Mouse (Mus musculus): ENCODE data around the gene Cog8. TPM values are rescaled to one million over a fixed set of nuclear protein-coding genes. Genes with fewer than 3 reads are reported as not detected.

Gene Cog8
- 46.1 and 51.6 TPM in 2 replicates for polyA plus RNA-seq (2016; fragmentation: Nextera tagmentation; extraction: Ambion mirVana)

- Histone ChIP-seq H3K27ac (peak within 1 kb of the TSS; percentile 43), H3K9ac (peak within 1 kb of the TSS; percentile 82), H3K9me3 (no peaks in the 10 kb centered on the region), H3K4me3 (peak within 1 kb of the TSS; percentile 95), H3K27me3 (no peaks in the 10 kb centered on the region), H3K36me3 (peaks cover 54% of the 10 kb centered on the region), H3K4me1 (peaks cover 20% of the 10 kb centered on the region), H3K4me2 (replicated peaks) (peak within 1 kb of the TSS; percentile 94)
- ATAC-seq (ENCODE audit: insufficient number of reproducible peaks, insufficient read depth, low FRiP score, low TSS enrichment): peak; percentile 92
- WGBS: under 1% methylated on average over 88 of the region's 88 CpGs
Observed at GRCm38 (mm10) chr8:107056076-107056972, at the start of gene Cog8, which contains the start of gene Nip7. Gene Cog8 (minus strand): TSS chr8:107056689. Gene Nip7 (plus strand): TSS chr8:107056877.

GRCm38 (mm10) chr8:107104547-107104946 lies 48.1 kb upstream of the Cog8 start:
- H3K9ac ChIP-seq: no peak overlapping the region
- 8% methylated on average over 4 of the region's 4 CpGs for WGBS
- 0 out of 2 replicates have a peak, but pooled peaks cover 3% of the 10 kb centered on the region for H3K4me1 ChIP-seq
- H3K4me2 ChIP-seq (replicated peaks): no peak overlapping the region
- H3K36me3 ChIP-seq: no peaks in the 10 kb centered on the region
- no peaks in the 10 kb centered on the region for H3K27me3 ChIP-seq
- H3K9me3 ChIP-seq: no peaks in the 10 kb centered on the region
- no peak overlapping the region for H3K4me3 ChIP-seq
- no peak overlapping the region for H3K27ac ChIP-seq
- ATAC-seq (ENCODE audit: insufficient number of reproducible peaks, insufficient read depth, low FRiP score, low TSS enrichment): no peak

GRCm38 (mm10) chr8:107100635-107101034 lies 44.1 kb upstream of the Cog8 start:
- no peak for ATAC-seq (ENCODE audit: insufficient number of reproducible peaks, insufficient read depth, low FRiP score, low TSS enrichment)
- Histone ChIP-seq H3K9me3 (no peaks in the 10 kb centered on the region), H3K9ac (no peak overlapping the region), H3K4me3 (no peak overlapping the region), H3K27ac (no peak overlapping the region), H3K4me2 (replicated peaks) (no peak overlapping the region), H3K36me3 (no peaks in the 10 kb centered on the region), H3K4me1 (no peaks in the 10 kb centered on the region), H3K27me3 (no peaks in the 10 kb centered on the region)
- 81% methylated on average over 2 of the region's 2 CpGs for WGBS

GRCm38 (mm10) chr8:107096366-107097036 lies 40.0 kb upstream of the Cog8 start, which contains the start of gene Terf2:
Gene Terf2 (minus strand): TSS chr8:107096547.
- no peaks in the 10 kb centered on the region for H3K9me3 ChIP-seq
- H3K4me3 ChIP-seq: peak within 1 kb of the TSS; percentile 74
- peaks cover 22% of the 10 kb centered on the region for H3K36me3 ChIP-seq
- H3K4me1 ChIP-seq: peaks cover 9% of the 10 kb centered on the region; the same call in 1 of the 2 replicates
- H3K27ac ChIP-seq: peak within 1 kb of the TSS; percentile 92
- 4% methylated on average over 39 of the region's 39 CpGs for WGBS
- no peaks in the 10 kb centered on the region for H3K27me3 ChIP-seq
- peak within 1 kb of the TSS; percentile 88 for H3K9ac ChIP-seq
- H3K4me2 ChIP-seq (replicated peaks): peak within 1 kb of the TSS; percentile 61
- peak; percentile 90 for ATAC-seq (ENCODE audit: insufficient number of reproducible peaks, insufficient read depth, low FRiP score, low TSS enrichment)

- WGBS: under 1% methylated on average over 45 of the region's 53 CpGs
- peak; percentile 73 for ATAC-seq (ENCODE audit: insufficient number of reproducible peaks, insufficient read depth, low FRiP score, low TSS enrichment)
- peak overlapping the region; percentile 61 for H3K4me2 ChIP-seq (replicated peaks)
- no peaks in the 10 kb centered on the region for H3K27me3 ChIP-seq
- peaks cover 27% of the 10 kb centered on the region for H3K36me3 ChIP-seq
- peak overlapping the region; percentile 92 for H3K27ac ChIP-seq
- H3K4me1 ChIP-seq: peaks cover 9% of the 10 kb centered on the region; the same call in 1 of the 2 replicates
- H3K4me3 ChIP-seq: peak overlapping the region; percentile 74
- H3K9ac ChIP-seq: peak overlapping the region; percentile 88
- H3K9me3 ChIP-seq: no peaks in the 10 kb centered on the region
Observed at GRCm38 (mm10) chr8:107095717-107096365, 39.4 kb upstream of the Cog8 start.

- no peaks in the 10 kb centered on the region for H3K9me3 ChIP-seq
- peaks cover 9% of the 10 kb centered on the region; the same call in 1 of the 2 replicates for H3K4me1 ChIP-seq
- no peaks in the 10 kb centered on the region for H3K27me3 ChIP-seq
- peaks cover 74% of the 10 kb centered on the region for H3K36me3 ChIP-seq
- no peak overlapping the region for H3K4me3 ChIP-seq
- H3K9ac ChIP-seq: no peak overlapping the region
- no peak overlapping the region for H3K4me2 ChIP-seq (replicated peaks)
- 98% methylated on average over 7 of the region's 7 CpGs for WGBS
- ATAC-seq (ENCODE audit: insufficient number of reproducible peaks, insufficient read depth, low FRiP score, low TSS enrichment): no peak
- H3K27ac ChIP-seq: no peak overlapping the region
Observed at GRCm38 (mm10) chr8:107090531-107090930, 34.0 kb upstream of the Cog8 start.

- Histone ChIP-seq H3K9me3 (no peaks in the 10 kb centered on the region), H3K4me2 (replicated peaks) (no peak overlapping the region), H3K9ac (no peak overlapping the region), H3K4me1 (no peaks in the 10 kb centered on the region), H3K36me3 (peaks cover 72% of the 10 kb centered on the region), H3K4me3 (no peak overlapping the region), H3K27ac (no peak overlapping the region), H3K27me3 (no peaks in the 10 kb centered on the region)
- WGBS: 96% methylated on average over 5 of the region's 5 CpGs
- ATAC-seq (ENCODE audit: insufficient number of reproducible peaks, insufficient read depth, low FRiP score, low TSS enrichment): no peak
Observed at GRCm38 (mm10) chr8:107088526-107089063, 32.1 kb upstream of the Cog8 start.

- 96% methylated on average over 5 of the region's 5 CpGs for WGBS
- Histone ChIP-seq H3K4me2 (replicated peaks) (no peak overlapping the region), H3K9ac (no peak overlapping the region), H3K4me3 (no peak overlapping the region), H3K36me3 (peaks cover 75% of the 10 kb centered on the region), H3K9me3 (no peaks in the 10 kb centered on the region), H3K4me1 (no peaks in the 10 kb centered on the region), H3K27me3 (no peaks in the 10 kb centered on the region), H3K27ac (no peak overlapping the region)
- no peak for ATAC-seq (ENCODE audit: insufficient number of reproducible peaks, insufficient read depth, low FRiP score, low TSS enrichment)
Observed at GRCm38 (mm10) chr8:107086018-107086417, 29.5 kb upstream of the Cog8 start.

- no peak overlapping the region for H3K4me3 ChIP-seq
- H3K36me3 ChIP-seq: peaks cover 74% of the 10 kb centered on the region
- no peaks in the 10 kb centered on the region for H3K9me3 ChIP-seq
- no peak overlapping the region for H3K27ac ChIP-seq
- no peaks in the 10 kb centered on the region for H3K4me1 ChIP-seq
- no peaks in the 10 kb centered on the region for H3K27me3 ChIP-seq
- WGBS: 97% methylated on average over 17 of the region's 17 CpGs
- ATAC-seq (ENCODE audit: insufficient number of reproducible peaks, insufficient read depth, low FRiP score, low TSS enrichment): no peak
- no peak overlapping the region for H3K4me2 ChIP-seq (replicated peaks)
- no peak overlapping the region for H3K9ac ChIP-seq
Observed at GRCm38 (mm10) chr8:107085358-107085757, 28.9 kb upstream of the Cog8 start.

GRCm38 (mm10) chr8:107076239-107076888 lies 19.9 kb upstream of the Cog8 start:
- Histone ChIP-seq H3K27ac (no peak overlapping the region), H3K27me3 (no peaks in the 10 kb centered on the region), H3K4me1 (no peaks in the 10 kb centered on the region), H3K4me2 (replicated peaks) (no peak overlapping the region), H3K9me3 (no peaks in the 10 kb centered on the region), H3K36me3 (peaks cover 80% of the 10 kb centered on the region), H3K9ac (no peak overlapping the region), H3K4me3 (no peak overlapping the region)
- no peak for ATAC-seq (ENCODE audit: insufficient number of reproducible peaks, insufficient read depth, low FRiP score, low TSS enrichment)
- 89% methylated on average over 7 of the region's 7 CpGs for WGBS

GRCm38 (mm10) chr8:107074128-107074527 lies 17.6 kb upstream of the Cog8 start:
- WGBS: 82% methylated on average over 1 of the region's 1 CpGs
- H3K27ac ChIP-seq: no peak overlapping the region
- no peak overlapping the region for H3K9ac ChIP-seq
- ATAC-seq (ENCODE audit: insufficient number of reproducible peaks, insufficient read depth, low FRiP score, low TSS enrichment): no peak
- no peak overlapping the region for H3K4me3 ChIP-seq
- no peaks in the 10 kb centered on the region for H3K4me1 ChIP-seq
- H3K27me3 ChIP-seq: no peaks in the 10 kb centered on the region
- H3K4me2 ChIP-seq (replicated peaks): no peak overlapping the region
- peaks cover 73% of the 10 kb centered on the region for H3K36me3 ChIP-seq
- H3K9me3 ChIP-seq: no peaks in the 10 kb centered on the region
